In genomic region chr13:81684884-81685283, GRCm38 (mm10) we compare ENCODE assay signal across 30 mouse cellular contexts. TPM values are rescaled to one million over a fixed set of nuclear protein-coding genes. Genes with fewer than 3 reads are reported as not detected.
DNase-seq lines count a peak whose midpoint lies in the region; ATAC-seq and TF ChIP-seq lines count a peak whose summit lies in the region.
"Had no signal": no experiment of that assay in that cellular context is flagged by ENCODE, and none has a peak within 500 bp of the region (broad histone marks: within the 10 kb centered on the region; RNA-seq: fewer than 3 reads in every experiment).

No protein-coding gene starts in this region.

- H3K4me2 ChIP-seq in myocyte (ENCODE audit: low read depth): peak overlapping the region; percentile 20
- H3K4me2 ChIP-seq: heart, embryonic 12.5 days; hindbrain, embryonic 13.5 days; liver, embryonic 12.5 days had no signal

- TF ChIP-seq POLR2A in myocyte (IDR thresholded peaks at IDR 0.05; ENCODE audit: insufficient read length, low read depth): no peak
- no peak for TF ChIP-seq POLR2A in thymus, adult 2 months (IDR thresholded peaks at IDR 0.05; ENCODE audit: control insufficient read depth, extremely low read depth, insufficient read depth, low read length, poor library complexity)

- peaks cover 4% of the 10 kb centered on the region for H3K4me1 ChIP-seq in thymus, adult 2 months (replicated peaks; ENCODE audit: control insufficient read depth, insufficient read depth, low read length)
- H3K4me1 ChIP-seq: hindbrain, embryonic 13.5 days had no signal

- no peaks in the 10 kb centered on the region for H3K27me3 ChIP-seq in myocyte (ENCODE audit: control insufficient read depth, insufficient read depth, insufficient read length)
- no peaks in the 10 kb centered on the region for H3K27me3 ChIP-seq in thymus, adult 2 months (ENCODE audit: control insufficient read depth, insufficient read depth, low read length)
- H3K27me3 ChIP-seq: heart, embryonic 12.5 days; hindbrain, embryonic 13.5 days; liver, embryonic 12.5 days had no signal

- no peak overlapping the region for H3K4me3 ChIP-seq in myocyte
- H3K4me3 ChIP-seq in thymus, adult 2 months (ENCODE audit: control insufficient read depth, insufficient read depth, low read length): no peak overlapping the region
- H3K4me3 ChIP-seq: erythroblast, embryonic 14.5 days; gastrocnemius, adult 2 months; heart, adult 2 months; heart, embryonic 12.5 days; hindbrain, embryonic 13.5 days; liver, embryonic 12.5 days had no signal

- H3K79me2 ChIP-seq in myocyte (ENCODE audit: control insufficient read depth, insufficient read depth): no peaks in the 10 kb centered on the region

- no peak overlapping the region for H3K27ac ChIP-seq in thymus, adult 2 months (ENCODE audit: control insufficient read depth, insufficient read depth, low read length)
- H3K27ac ChIP-seq: gastrocnemius, adult 2 months; heart, adult 2 months; hindbrain, embryonic 13.5 days; liver, embryonic 12.5 days; stomach, postnatal 0 days had no signal

- 60% methylated on average over 3 of the region's 3 CpGs for WGBS in thymus, adult 2 months

- ATAC-seq in CD4-positive, CD25-positive, alpha-beta regulatory T cell, adult 4 months: peak; percentile 95
- ATAC-seq: forebrain, embryonic 16.5 days; liver, embryonic 12.5 days; lung, postnatal 0 days had no signal

- H3K36me3 ChIP-seq in myocyte (ENCODE audit: control insufficient read depth, insufficient read depth): peaks cover 9% of the 10 kb centered on the region
- H3K36me3 ChIP-seq in thymus, adult 2 months (ENCODE audit: control insufficient read depth, insufficient read depth, low read length): no peaks in the 10 kb centered on the region
- H3K36me3 ChIP-seq: hindbrain, embryonic 13.5 days had no signal

- DNase-seq in 416B (ENCODE audit: low read depth): peak; percentile 83
- DNase-seq in NIH3T3 (ENCODE audit: low read depth): peak; percentile 64
- DNase-seq in neural tube, embryonic 10.5 days (ENCODE audit: extremely low spot score, low spot score): no peak
- no peak for DNase-seq in thymus, adult 2 months
- no peak for DNase-seq in lung, postnatal 4 days
- DNase-seq: adrenal gland, postnatal 14 days; cerebellum, adult 11-12 months; cerebellum, adult 9-11 months; gastrocnemius, adult 2 months; gastrocnemius, postnatal 36 days; heart, adult 2 months; heart, postnatal 4 days; kidney, adult 18-20 months; kidney, postnatal 4 days; layer of hippocampus, postnatal 36 days; left cerebral cortex, postnatal 4 days; lung, adult 18-20 months; midbrain, embryonic 14.5 days; spleen, adult 18-20 months; thymus, postnatal 4 days had no signal

- H3ac ChIP-seq in myocyte (ENCODE audit: control insufficient read depth, insufficient read length): no peak overlapping the region

- no peak for TF ChIP-seq CTCF in thymus, adult 2 months (IDR thresholded peaks at IDR 0.05; ENCODE audit: borderline replicate concordance, control insufficient read depth, extremely low read depth, insufficient read depth, low read length, poor library complexity)

TF ChIP-seq in myocyte, 11 proteins besides CTCF, POLR2A, EP300 and RAD21:
- TF ChIP-seq CEBPB (IDR thresholded peaks at IDR 0.05; ENCODE audit: insufficient read depth, poor library complexity, severe bottlenecking) (no peak), USF1 (IDR thresholded peaks at IDR 0.05; ENCODE audit: low read depth) (peak; percentile 9)

RNA-seq across cellular contexts. Expression of gene Polr3g, which starts 25.9 kb away (rescaled TPM):
- 1 to 10 TPM; 6.8 to 8.4 TPM for polyA plus RNA-seq in CD4-positive, CD25-positive, alpha-beta regulatory T cell, adult 4 months (2017; shearing (Covaris generic))
- polyA plus RNA-seq in myocyte (2012; fragmentation: generic; extraction: Trizol): 3.5 TPM
- polyA plus RNA-seq in thymus, adult 2 months (2012; rRNA removed): 6.3 and 6.7 TPM in 2 replicates

RNA-seq across cellular contexts. Expression of gene Mblac2, which starts 26.3 kb away (rescaled TPM):
- 10 to 100 TPM in 1 of 2 experiments, 1 to 10 TPM in 1; 9.6 to 14.8 TPM for polyA plus RNA-seq in CD4-positive, CD25-positive, alpha-beta regulatory T cell, adult 4 months (2017; shearing (Covaris generic))
- 0.62 TPM for polyA plus RNA-seq in myocyte (2012; fragmentation: generic; extraction: Trizol)
- 3.8 and 4.2 TPM in 2 replicates for polyA plus RNA-seq in thymus, adult 2 months (2012; rRNA removed)
- polyA plus RNA-seq: erythroblast, embryonic 14.5 days had no signal

RNA-seq across cellular contexts. Expression of gene Lysmd3, which starts 27.4 kb away (rescaled TPM):
- polyA plus RNA-seq in CD4-positive, CD25-positive, alpha-beta regulatory T cell, adult 4 months (2017; shearing (Covaris generic)): 10 to 100 TPM; 17.1 to 23.7 TPM
- 4.2 TPM for polyA plus RNA-seq in myocyte (2012; fragmentation: generic; extraction: Trizol)
- 11.1 and 13.7 TPM in 2 replicates for polyA plus RNA-seq in thymus, adult 2 months (2012; rRNA removed)

RNA-seq across cellular contexts. Expression of gene Adgrv1, which starts 51.9 kb away (rescaled TPM):
- not detected for polyA plus RNA-seq in CD4-positive, CD25-positive, alpha-beta regulatory T cell, adult 4 months (2017; shearing (Covaris generic))
- 0.04 TPM for polyA plus RNA-seq in myocyte (2012; fragmentation: generic; extraction: Trizol)
- 0.24 and 0.27 TPM in 2 replicates for polyA plus RNA-seq in thymus, adult 2 months (2012; rRNA removed)
- polyA plus RNA-seq: G1E had no signal

Comparison
In these comparisons a context has a peak if more than half of its experiments do, and no peak if none do; other contexts are left out.
1. DNase-seq: peak in 416B (single experiment) and NIH3T3 (single experiment); none in neural tube, embryonic 10.5 days (single experiment), thymus, adult 2 months (single experiment) and lung, postnatal 4 days (0 of 2).